Mouse (Mus musculus): ENCODE results near the gene Arhgdia. TPM values are rescaled to one million over a fixed set of nuclear protein-coding genes. Genes with fewer than 3 reads are reported as not detected.

Arhgdia gene
- total and polyA plus RNA-seq, 2 experiments from 2014 or later: 297 to 425 TPM

- TF ChIP-seq CTCF (IDR thresholded peaks at IDR 0.05; ENCODE audit: low read depth): no peak
- no peak overlapping the region for H3K27ac ChIP-seq
- WGBS: 75% methylated on average over 8 of the region's 8 CpGs
- H3K9ac ChIP-seq (replicated peaks; ENCODE audit: low read length): no peak overlapping the region
- H3K36me3 ChIP-seq (ENCODE audit: insufficient read depth, low read length): peaks cover 24% of the 10 kb centered on the region
- no peaks in the 10 kb centered on the region for H3K9me3 ChIP-seq (ENCODE audit: low read length)
- peaks cover 8% of the 10 kb centered on the region; the same call in 1 of the 2 replicates for H3K4me1 ChIP-seq (ENCODE audit: insufficient read depth, low read length)
- ATAC-seq (no peak), DNase-seq (ENCODE audit: low spot score) (no peak)
- no peaks in the 10 kb centered on the region for H3K27me3 ChIP-seq (ENCODE audit: insufficient read depth, low read length)
- no peak overlapping the region for H3K4me3 ChIP-seq (ENCODE audit: low read length)
- no peak overlapping the region for H3K4me2 ChIP-seq (ENCODE audit: low read depth, low read length)
These were observed 32.6 kb upstream of the Arhgdia start for GRCm38 (mm10) chr11:120613976-120614375.

- 88% methylated on average over 10 of the region's 10 CpGs for WGBS
- TF ChIP-seq CTCF (IDR thresholded peaks at IDR 0.05; ENCODE audit: low read depth): no peak
- H3K9ac ChIP-seq (replicated peaks; ENCODE audit: low read length): no peak overlapping the region
- H3K4me1 ChIP-seq (ENCODE audit: insufficient read depth, low read length): peaks cover 10% of the 10 kb centered on the region; the same call in 1 of the 2 replicates
- H3K4me3 ChIP-seq (ENCODE audit: low read length): no peak overlapping the region
- H3K27me3 ChIP-seq (ENCODE audit: insufficient read depth, low read length): no peaks in the 10 kb centered on the region
- no peak for DNase-seq (ENCODE audit: low spot score)
- no peak overlapping the region for H3K27ac ChIP-seq
- no peak overlapping the region for H3K4me2 ChIP-seq (ENCODE audit: low read depth, low read length)
- no peaks in the 10 kb centered on the region for H3K9me3 ChIP-seq (ENCODE audit: low read length)
- ATAC-seq: no peak
- H3K36me3 ChIP-seq (ENCODE audit: insufficient read depth, low read length): peaks cover 19% of the 10 kb centered on the region
These were observed 32.1 kb upstream of the Arhgdia start for GRCm38 (mm10) chr11:120613481-120613972.

GRCm38 (mm10) chr11:120612763-120613162 lies 31.3 kb upstream of the Arhgdia start:
- ATAC-seq (peak; percentile 53), DNase-seq (ENCODE audit: low spot score) (peak; percentile 85)
- Histone ChIP-seq H3K4me2 (ENCODE audit: low read depth, low read length) (no peak overlapping the region), H3K9ac (replicated peaks; ENCODE audit: low read length) (no peak overlapping the region), H3K4me3 (ENCODE audit: low read length) (no peak overlapping the region), H3K9me3 (ENCODE audit: low read length) (no peaks in the 10 kb centered on the region), H3K36me3 (ENCODE audit: insufficient read depth, low read length) (peaks cover 17% of the 10 kb centered on the region), H3K27ac (no peak overlapping the region), H3K27me3 (ENCODE audit: insufficient read depth, low read length) (no peaks in the 10 kb centered on the region), H3K4me1 (ENCODE audit: insufficient read depth, low read length) (peaks cover 13% of the 10 kb centered on the region; the same call in 1 of the 2 replicates)
- WGBS: 42% methylated on average over 6 of the region's 6 CpGs
- TF ChIP-seq CTCF (IDR thresholded peaks at IDR 0.05; ENCODE audit: low read depth): peak; percentile 93

- no peak overlapping the region for H3K27ac ChIP-seq
- ATAC-seq: no peak
- H3K27me3 ChIP-seq (ENCODE audit: insufficient read depth, low read length): no peaks in the 10 kb centered on the region
- 79% methylated on average over 9 of the region's 9 CpGs for WGBS
- TF ChIP-seq CTCF (IDR thresholded peaks at IDR 0.05; ENCODE audit: low read depth): no peak
- no peak overlapping the region for H3K4me2 ChIP-seq (ENCODE audit: low read depth, low read length)
- 0 out of 2 replicates have a peak, but pooled peaks cover 6% of the 10 kb centered on the region for H3K4me1 ChIP-seq (ENCODE audit: insufficient read depth, low read length)
- H3K4me3 ChIP-seq (ENCODE audit: low read length): no peak overlapping the region
- DNase-seq (ENCODE audit: low spot score): no peak
- no peaks in the 10 kb centered on the region for H3K9me3 ChIP-seq (ENCODE audit: low read length)
- H3K9ac ChIP-seq (replicated peaks; ENCODE audit: low read length): no peak overlapping the region
- peaks cover 20% of the 10 kb centered on the region for H3K36me3 ChIP-seq (ENCODE audit: insufficient read depth, low read length)
These were observed 29.1 kb upstream of the Arhgdia start for GRCm38 (mm10) chr11:120610477-120611046.

- no peak for TF ChIP-seq CTCF (IDR thresholded peaks at IDR 0.05; ENCODE audit: low read depth)
- peaks cover 30% of the 10 kb centered on the region for H3K36me3 ChIP-seq (ENCODE audit: insufficient read depth, low read length)
These were observed 27.8 kb upstream of the Arhgdia start for GRCm38 (mm10) chr11:120609250-120609649.

GRCm38 (mm10) chr11:120608241-120609034 lies 27.0 kb upstream of the Arhgdia start, which contains the start of gene Npb:
Gene Npb, plus strand, starts transcription at chr11:120608477.
- peaks cover 35% of the 10 kb centered on the region for H3K36me3 ChIP-seq (ENCODE audit: insufficient read depth, low read length)
- H3K27me3 ChIP-seq (ENCODE audit: insufficient read depth, low read length): no peaks in the 10 kb centered on the region
- DNase-seq (ENCODE audit: low spot score): no peak
- peak within 1 kb of the TSS; percentile 47 for H3K4me2 ChIP-seq (ENCODE audit: low read depth, low read length)
- H3K4me3 ChIP-seq (ENCODE audit: low read length): peak within 1 kb of the TSS; percentile 16
- H3K27ac ChIP-seq: no peak within 1 kb of the TSS
- peak within 1 kb of the TSS; percentile 18; the same call in 1 of the 2 replicates for H3K9ac ChIP-seq (replicated peaks; ENCODE audit: low read length)
- 0 out of 2 replicates have a peak, but pooled peaks cover 6% of the 10 kb centered on the region for H3K4me1 ChIP-seq (ENCODE audit: insufficient read depth, low read length)
- no peak for TF ChIP-seq CTCF (IDR thresholded peaks at IDR 0.05; ENCODE audit: low read depth)
- H3K9me3 ChIP-seq (ENCODE audit: low read length): no peaks in the 10 kb centered on the region
- ATAC-seq: no peak
- 8% methylated on average over 45 of the region's 45 CpGs for WGBS

More at GRCm38 (mm10) chr11:120609250-120609649, 27.8 kb upstream of the Arhgdia start:
- Histone ChIP-seq H3K9ac (replicated peaks; ENCODE audit: low read length) (0 out of 2 replicates have a peak overlapping the region, but pooled peaks have one; percentile 9), H3K9me3 (ENCODE audit: low read length) (no peaks in the 10 kb centered on the region), H3K4me3 (ENCODE audit: low read length) (no peak overlapping the region), H3K27me3 (ENCODE audit: insufficient read depth, low read length) (no peaks in the 10 kb centered on the region), H3K4me2 (ENCODE audit: low read depth, low read length) (no peak overlapping the region), H3K27ac (no peak overlapping the region), H3K4me1 (ENCODE audit: insufficient read depth, low read length) (0 out of 2 replicates have a peak, but pooled peaks cover 6% of the 10 kb centered on the region)
- DNase-seq (ENCODE audit: low spot score) (no peak), ATAC-seq (no peak)
- WGBS: 31% methylated on average over 8 of the region's 8 CpGs

Measured in hindbrain, postnatal 0 days (tissue).